Mouse (Mus musculus): ENCODE measurements at regions not wholly inside any gene's neighbourhood (a gene's known extent, or its start where the extent isn't known, plus 50 kb on each side); places are given as distances from the start of the nearest gene placed in this dataset.

DNA sequence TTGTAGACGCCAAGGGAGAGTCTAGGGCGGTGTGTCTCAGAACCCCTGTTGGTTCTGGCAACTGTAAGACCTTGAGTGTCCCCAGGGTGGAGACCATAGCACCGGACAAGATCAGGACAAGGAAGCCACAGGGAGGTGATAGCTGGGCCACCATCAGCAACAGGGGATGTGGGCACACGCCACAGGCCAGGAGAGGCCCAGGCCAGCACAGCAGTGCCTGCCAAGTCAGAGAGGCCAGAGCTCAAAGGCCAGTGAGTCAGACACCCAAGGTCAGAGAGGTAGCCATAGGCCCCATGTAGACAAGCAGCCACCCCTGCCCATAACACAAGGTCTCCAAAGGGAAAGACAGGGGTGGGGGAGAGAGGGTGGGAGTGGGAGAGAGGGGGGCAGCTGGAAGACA lies 52.2 kb upstream of the Zbtb40 start:
- DNase-seq = no peak

Small RNA genes lying in the stretch of these regions (microRNA-seq; reads per million reads assigned to microRNA genes)
- 0 reads per million in 2 experiments for gene Gm23263
- 0 reads per million in 2 experiments for gene Gm25399

Data from gastrocnemius, postnatal 10 days (tissue).